Mouse (Mus musculus) stomach, postnatal 0 days (tissue): ENCODE data around the gene Pak6. TPM values are rescaled to one million over a fixed set of nuclear protein-coding genes. Genes with fewer than 3 reads are reported as not detected.

Experiments
- ATAC-seq: fragments of 200-750 bp; cut with Nextera tagmentation; 2 replicates; pipeline ENCODE4 v1.8.0; 2017; ENCODE audit not compliant: low FRiP score, low TSS enrichment
- DNase-seq: peaks from one replicate; pipeline ENCODE4 v3.0.0-alpha.2; 2016; ENCODE audit warnings: low spot score
- H3K27ac ChIP-seq: fragments of 300-500 bp; sonication (generic); replicated peaks from 2 replicates; pipeline ENCODE4 v1.5.1; 2014; ENCODE audit warnings: mild to moderate bottlenecking, control low read depth
- H3K27me3 ChIP-seq: fragments of 300-500 bp; sonication (generic); 2 replicates; pipeline ENCODE4 v1.6.1; 2014; ENCODE audit warnings: low read length; ENCODE audit not compliant: control insufficient read depth, insufficient read depth
- H3K36me3 ChIP-seq: fragments of 300-500 bp; sonication (generic); 2 replicates; pipeline ENCODE4 v1.6.1; 2014; ENCODE audit warnings: low read length, mixed read lengths; ENCODE audit not compliant: control insufficient read depth, insufficient read depth
- H3K4me1 ChIP-seq: fragments of 300-500 bp; sonication (generic); replicated peaks from 2 replicates; pipeline ENCODE4 v1.6.1; 2014; ENCODE audit warnings: antibody characterized with exemption; ENCODE audit not compliant: control insufficient read depth, insufficient read depth
- H3K4me2 ChIP-seq: fragments of 300-500 bp; sonication (generic); replicated peaks from 2 replicates; pipeline ENCODE4 v1.6.1; 2014; ENCODE audit warnings: low read depth, mild to moderate bottlenecking, control low read depth, moderate library complexity
- H3K4me3 ChIP-seq: fragments of 300-500 bp; sonication (generic); 2 replicates; pipeline ENCODE4 v1.5.1; 2014; ENCODE audit warnings: low read depth, low read length, control low read depth
- H3K9ac ChIP-seq: fragments of 300-500 bp; sonication (generic); 2 replicates; pipeline ENCODE4 v1.6.1; 2014; ENCODE audit warnings: mild to moderate bottlenecking, low read length, control low read depth, mixed read lengths
- H3K9me3 ChIP-seq: fragments of 300-500 bp; sonication (generic); 2 replicates; pipeline ENCODE4 v1.6.1; 2016; ENCODE audit warnings: low read length; ENCODE audit not compliant: control insufficient read depth
- CTCF ChIP-seq: IDR thresholded peaks from 2 replicates; pipeline ENCODE4 v1.5.1; 2016; ENCODE audit warnings: antibody characterized with exemption, low read depth, mild to moderate bottlenecking, moderate library complexity
- EP300 ChIP-seq: optimal IDR thresholded peaks from 2 replicates; pipeline ENCODE3; 2016; ENCODE audit warnings: antibody characterized with exemption
- WGBS: fragments of 180-500 bp; shearing (Covaris S2); extraction: QIAGEN DNeasy Blood & Tissue Kit; methylation state at CpG from one replicate; pipeline ENCODE4 v1.1.7; 2014; 5-methylcytosine and 5-hydroxymethylcytosine counted together
- polyA plus RNA-seq: library from polyadenylated mRNA; unstranded; fragments of >200 nt; fragmentation: Nextera tagmentation; extraction: Ambion mirVana; gene quantifications from 2 replicates; pipeline ENCODE4 v1.2.1, GENCODE M21; 2015

Pak6 gene
- polyA plus RNA-seq, 1 experiment from 2014 or later = 3.7 TPM

GRCm38 (mm10) chr2:118667181-118667580 is 4.1 kb downstream of the Pak6 start:
- TF ChIP-seq CTCF = no peak
- no peak for TF ChIP-seq EP300
- Histone ChIP-seq H3K27ac (no peak overlapping the region), H3K4me3 (no peak overlapping the region), H3K9me3 (no peaks in the 10 kb centered on the region), H3K9ac (no peak overlapping the region), H3K36me3 (no peaks in the 10 kb centered on the region), H3K27me3 (no peaks in the 10 kb centered on the region), H3K4me2 (no peak overlapping the region), H3K4me1 (0 out of 2 replicates have a peak, but pooled peaks cover 2% of the 10 kb centered on the region)
- no peak for DNase-seq
- ATAC-seq = no peak
- WGBS = 58% methylated on average over 5 of the region's 5 CpGs

- DNase-seq (no peak), ATAC-seq (no peak; the same call in 1 of the 2 replicates)
- H3K9ac ChIP-seq = no peak overlapping the region
- no peaks in the 10 kb centered on the region for H3K36me3 ChIP-seq
- no peaks in the 10 kb centered on the region for H3K4me1 ChIP-seq
- H3K27ac ChIP-seq = no peak overlapping the region; the same call in 1 of the 2 replicates
- 50% methylated on average over 6 of the region's 6 CpGs for WGBS
- H3K27me3 ChIP-seq = no peaks in the 10 kb centered on the region
- H3K4me2 ChIP-seq = no peak overlapping the region
- H3K9me3 ChIP-seq = no peaks in the 10 kb centered on the region
- TF ChIP-seq CTCF (no peak), EP300 (no peak)
- no peak overlapping the region for H3K4me3 ChIP-seq
Measured at GRCm38 (mm10) chr2:118669245-118669644, 6.1 kb downstream of the Pak6 start.

DNA sequence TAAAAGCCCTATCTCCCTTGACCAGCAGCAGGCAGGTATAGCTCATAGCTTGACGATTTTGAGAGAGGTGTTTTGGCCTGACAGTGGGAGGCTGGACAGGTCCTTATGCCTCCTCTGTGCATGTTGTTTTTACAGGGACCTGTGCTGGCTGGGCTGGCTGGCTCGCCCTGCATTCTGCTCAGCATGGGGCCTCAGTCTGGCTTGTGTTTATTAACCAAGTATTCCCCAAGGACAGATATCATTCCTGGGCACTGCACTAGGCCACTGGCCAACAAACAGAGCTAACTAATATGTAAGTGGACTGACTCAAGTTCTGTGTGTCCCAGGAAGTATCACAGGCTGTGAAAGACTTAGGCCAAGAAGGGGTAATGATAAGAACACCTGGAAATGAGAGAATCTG is 6.7 kb downstream of the Pak6 start:
- Histone ChIP-seq H3K36me3 (no peaks in the 10 kb centered on the region), H3K4me1 (no peaks in the 10 kb centered on the region), H3K9ac (no peak overlapping the region), H3K9me3 (no peaks in the 10 kb centered on the region), H3K27me3 (no peaks in the 10 kb centered on the region), H3K27ac (no peak overlapping the region; the same call in 1 of the 2 replicates), H3K4me3 (no peak overlapping the region), H3K4me2 (no peak overlapping the region)
- 44% methylated on average over 2 of the region's 2 CpGs for WGBS
- TF ChIP-seq EP300 (no peak), CTCF (no peak)
- DNase-seq (no peak), ATAC-seq (peak; percentile 42; the same call in 1 of the 2 replicates)

GRCm38 (mm10) chr2:118671728-118672127 is 8.6 kb downstream of the Pak6 start:
- TF ChIP-seq CTCF = no peak
- no peak for TF ChIP-seq EP300
- Histone ChIP-seq H3K9me3 (no peaks in the 10 kb centered on the region), H3K36me3 (no peaks in the 10 kb centered on the region), H3K4me3 (no peak overlapping the region), H3K4me1 (0 out of 2 replicates have a peak, but pooled peaks cover 2% of the 10 kb centered on the region), H3K9ac (no peak overlapping the region), H3K4me2 (no peak overlapping the region), H3K27ac (no peak overlapping the region), H3K27me3 (0 out of 2 replicates have a peak, but pooled peaks cover 2% of the 10 kb centered on the region)
- 67% methylated on average over 1 of the region's 1 CpGs for WGBS
- DNase-seq (no peak), ATAC-seq (no peak)

GRCm38 (mm10) chr2:118673686-118674465 is 10.8 kb downstream of the Pak6 start:
- Histone ChIP-seq H3K9me3 (no peaks in the 10 kb centered on the region), H3K4me3 (no peak overlapping the region), H3K27me3 (peaks cover 5% of the 10 kb centered on the region; the same call in 1 of the 2 replicates), H3K4me1 (peaks cover 4% of the 10 kb centered on the region; the same call in 1 of the 2 replicates), H3K4me2 (no peak overlapping the region), H3K36me3 (no peaks in the 10 kb centered on the region), H3K27ac (peak overlapping the region; percentile 19; the same call in 1 of the 2 replicates), H3K9ac (no peak overlapping the region)
- 30% methylated on average over 15 of the region's 15 CpGs for WGBS
- DNase-seq (no peak), ATAC-seq (no peak)
- TF ChIP-seq CTCF (no peak), EP300 (no peak)

GRCm38 (mm10) chr2:118674500-118674899 is 11.4 kb downstream of the Pak6 start:
- H3K4me2 ChIP-seq = no peak overlapping the region
- no peaks in the 10 kb centered on the region for H3K9me3 ChIP-seq
- peaks cover 4% of the 10 kb centered on the region; the same call in 1 of the 2 replicates for H3K4me1 ChIP-seq
- DNase-seq = no peak
- TF ChIP-seq EP300 (no peak), CTCF (no peak)
- H3K27ac ChIP-seq = peak overlapping the region; percentile 19; the same call in 1 of the 2 replicates
- no peak for ATAC-seq
- H3K27me3 ChIP-seq = peaks cover 5% of the 10 kb centered on the region; the same call in 1 of the 2 replicates
- no peak overlapping the region for H3K9ac ChIP-seq
- no peak overlapping the region for H3K4me3 ChIP-seq
- H3K36me3 ChIP-seq = no peaks in the 10 kb centered on the region
- WGBS = 14% methylated on average over 7 of the region's 7 CpGs
